Mouse (Mus musculus): ENCODE data around the gene Arhgap31. TPM values are rescaled to one million over a fixed set of nuclear protein-coding genes. Genes with fewer than 3 reads are reported as not detected.

Arhgap31 gene
- 43.1 and 47.7 TPM in 2 replicates for polyA plus RNA-seq (2016; fragmentation: Nextera tagmentation; extraction: Ambion mirVana)

- ATAC-seq (ENCODE audit: insufficient number of reproducible peaks, low FRiP score), result peak; percentile 91
- Histone ChIP-seq H3K27ac (ENCODE audit: poor library complexity, severe bottlenecking) (peak within 1 kb of the TSS; percentile 98), H3K9ac (peak within 1 kb of the TSS; percentile 97), H3K27me3 (replicated peaks) (no peaks in the 10 kb centered on the region), H3K4me1 (replicated peaks) (peaks cover 43% of the 10 kb centered on the region), H3K9me3 (replicated peaks) (no peaks in the 10 kb centered on the region), H3K4me3 (peak within 1 kb of the TSS; percentile 88), H3K36me3 (peaks cover 6% of the 10 kb centered on the region; the same call in 1 of the 2 replicates), H3K4me2 (peak within 1 kb of the TSS; percentile 73)
- under 1% methylated on average over 74 of the region's 74 CpGs for WGBS
Observed at GRCm38 (mm10) chr16:38712581-38713403, at the start of gene Arhgap31. Arhgap31 (minus strand) TSS chr16:38713274.

DNA sequence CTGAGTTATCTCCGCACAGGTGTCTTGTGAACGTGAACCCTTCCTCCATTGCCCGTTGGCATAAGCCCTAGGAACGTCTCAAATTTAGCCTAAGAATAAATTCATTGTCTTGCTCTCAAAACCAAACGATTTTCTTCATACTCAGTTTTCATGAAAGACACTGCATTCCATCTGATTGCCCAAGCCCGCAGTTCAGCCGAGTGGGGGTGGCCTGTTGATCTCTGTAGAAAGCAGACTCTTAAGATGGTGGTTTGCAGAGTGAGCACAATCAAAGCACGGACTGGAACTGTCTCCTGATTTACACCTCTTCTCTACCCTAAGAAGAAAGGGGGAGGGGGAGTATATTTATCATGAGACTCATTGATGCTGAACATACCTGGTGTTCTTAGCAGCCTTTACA lies 49.3 kb upstream of the Arhgap31 start:
- Histone ChIP-seq H3K36me3 (peaks cover 53% of the 10 kb centered on the region), H3K27ac (ENCODE audit: poor library complexity, severe bottlenecking) (no peak overlapping the region), H3K4me1 (replicated peaks) (peaks cover 23% of the 10 kb centered on the region), H3K9ac (no peak overlapping the region), H3K27me3 (replicated peaks) (no peaks in the 10 kb centered on the region), H3K4me3 (no peak overlapping the region), H3K4me2 (no peak overlapping the region), H3K9me3 (replicated peaks) (no peaks in the 10 kb centered on the region)
- no peak for ATAC-seq (ENCODE audit: insufficient number of reproducible peaks, low FRiP score)
- 84% methylated on average over 8 of the region's 8 CpGs for WGBS

DNA sequence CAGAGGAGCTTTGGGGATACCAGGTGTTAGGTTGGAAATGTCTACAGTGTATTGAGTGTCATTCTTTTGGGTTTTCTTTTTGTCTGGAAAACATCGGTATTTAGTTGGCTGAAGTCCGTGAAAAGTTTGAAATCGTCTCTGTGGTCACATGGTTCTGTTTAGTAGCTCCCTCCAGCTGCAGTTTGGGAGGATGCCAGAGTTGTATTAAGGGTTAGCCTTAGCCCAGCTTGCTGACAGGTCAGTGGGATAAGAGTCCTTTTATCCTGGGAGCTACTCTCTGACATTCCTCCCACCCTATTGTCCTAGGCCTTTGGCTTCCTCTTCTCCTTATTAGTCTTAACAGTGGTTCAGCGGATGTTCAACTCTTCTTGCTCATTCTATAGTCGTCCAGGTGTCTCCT lies 48.9 kb upstream of the Arhgap31 start:
- Histone ChIP-seq H3K27me3 (replicated peaks) (no peaks in the 10 kb centered on the region), H3K36me3 (peaks cover 48% of the 10 kb centered on the region), H3K4me2 (no peak overlapping the region), H3K27ac (ENCODE audit: poor library complexity, severe bottlenecking) (no peak overlapping the region), H3K4me3 (no peak overlapping the region), H3K9ac (no peak overlapping the region), H3K9me3 (replicated peaks) (no peaks in the 10 kb centered on the region), H3K4me1 (replicated peaks) (peaks cover 26% of the 10 kb centered on the region)
- WGBS, result 68% methylated on average over 5 of the region's 5 CpGs
- ATAC-seq (ENCODE audit: insufficient number of reproducible peaks, low FRiP score), result no peak

DNA sequence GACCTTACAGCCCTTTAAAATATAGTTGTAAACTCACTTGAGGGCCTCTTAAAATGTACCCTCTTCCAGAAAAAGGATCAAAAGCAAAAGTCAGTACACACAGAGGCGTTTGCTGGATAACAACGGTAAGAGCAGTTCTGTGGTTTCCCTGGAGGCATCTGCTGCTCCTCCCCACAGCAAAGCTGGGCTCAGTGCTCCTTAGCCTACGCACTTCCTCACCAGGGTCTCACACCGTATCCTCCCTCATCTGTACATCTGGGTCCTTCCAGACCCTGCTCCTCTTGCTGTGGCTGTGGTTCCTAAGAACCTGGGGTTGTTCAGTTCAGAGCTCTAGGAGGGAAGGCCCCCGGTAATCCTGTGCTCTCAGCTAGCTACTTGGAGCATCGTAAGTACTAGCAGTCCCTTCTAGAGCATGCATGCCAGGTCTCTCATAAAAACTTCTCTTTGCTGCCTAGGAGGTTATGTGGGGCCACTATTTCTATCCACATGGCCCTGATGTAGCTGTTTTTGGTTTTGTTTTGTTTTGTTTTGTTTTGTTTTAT lies 47.8 kb upstream of the Arhgap31 start:
- peaks cover 43% of the 10 kb centered on the region for H3K36me3 ChIP-seq
- WGBS, result 80% methylated on average over 6 of the region's 6 CpGs
- no peak overlapping the region for H3K4me3 ChIP-seq
- H3K4me2 ChIP-seq, result no peak overlapping the region
- no peak overlapping the region for H3K9ac ChIP-seq
- H3K9me3 ChIP-seq (replicated peaks), result no peaks in the 10 kb centered on the region
- no peak for ATAC-seq (ENCODE audit: insufficient number of reproducible peaks, low FRiP score)
- no peaks in the 10 kb centered on the region for H3K27me3 ChIP-seq (replicated peaks)
- no peak overlapping the region for H3K27ac ChIP-seq (ENCODE audit: poor library complexity, severe bottlenecking)
- peaks cover 33% of the 10 kb centered on the region for H3K4me1 ChIP-seq (replicated peaks)

GRCm38 (mm10) chr16:38760239-38760638 lies 47.2 kb upstream of the Arhgap31 start:
- Histone ChIP-seq H3K4me1 (replicated peaks) (peaks cover 38% of the 10 kb centered on the region), H3K27me3 (replicated peaks) (no peaks in the 10 kb centered on the region), H3K36me3 (peaks cover 41% of the 10 kb centered on the region), H3K9ac (no peak overlapping the region), H3K27ac (ENCODE audit: poor library complexity, severe bottlenecking) (no peak overlapping the region), H3K4me2 (no peak overlapping the region), H3K4me3 (no peak overlapping the region), H3K9me3 (replicated peaks) (no peaks in the 10 kb centered on the region)
- no peak for ATAC-seq (ENCODE audit: insufficient number of reproducible peaks, low FRiP score)
- WGBS, result 90% methylated on average over 5 of the region's 5 CpGs

DNA sequence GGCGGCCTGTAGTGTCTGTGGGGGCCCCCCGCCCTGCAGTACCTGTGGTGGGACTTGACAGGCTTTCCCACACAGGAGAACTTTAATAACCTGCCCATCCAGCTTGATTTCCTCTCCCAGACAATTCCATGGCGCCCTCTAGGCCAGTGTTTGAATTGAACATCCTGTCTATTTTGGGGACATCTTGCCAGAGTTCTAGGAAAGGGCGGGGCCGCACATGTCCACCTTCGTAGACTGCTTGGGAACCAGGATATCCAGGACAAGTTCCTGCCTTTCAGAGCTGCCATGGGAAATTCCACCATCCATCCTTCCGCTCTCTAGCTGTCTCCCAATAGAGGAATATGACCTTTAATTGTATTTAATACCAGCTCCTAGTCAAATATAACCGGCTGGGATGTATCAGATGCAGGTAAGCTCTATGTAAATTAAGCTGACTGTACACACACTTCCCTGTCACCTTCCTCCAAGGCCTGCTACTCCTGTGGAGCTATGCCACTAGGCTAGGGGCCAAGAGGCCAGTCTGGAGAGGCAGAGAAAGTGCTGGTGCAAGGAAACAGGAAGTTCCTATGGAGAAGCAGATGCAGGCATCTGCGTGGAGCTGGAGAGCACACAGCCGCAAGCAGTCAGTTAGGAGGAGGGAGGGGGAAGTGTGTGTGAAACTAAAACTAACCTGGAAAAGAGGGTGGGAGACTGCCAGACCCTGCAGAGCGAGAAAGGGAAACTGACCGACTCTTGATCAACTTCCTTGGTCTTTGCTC lies 45.2 kb upstream of the Arhgap31 start:
- no peak overlapping the region; the same call in 1 of the 2 replicates for H3K27ac ChIP-seq (ENCODE audit: poor library complexity, severe bottlenecking)
- no peak for ATAC-seq (ENCODE audit: insufficient number of reproducible peaks, low FRiP score)
- no peaks in the 10 kb centered on the region for H3K27me3 ChIP-seq (replicated peaks)
- no peak overlapping the region for H3K4me2 ChIP-seq
- WGBS, result 77% methylated on average over 12 of the region's 12 CpGs
- no peak overlapping the region for H3K9ac ChIP-seq
- H3K4me1 ChIP-seq (replicated peaks), result peaks cover 45% of the 10 kb centered on the region
- no peak overlapping the region for H3K4me3 ChIP-seq
- H3K36me3 ChIP-seq, result peaks cover 45% of the 10 kb centered on the region
- no peaks in the 10 kb centered on the region for H3K9me3 ChIP-seq (replicated peaks)

DNA sequence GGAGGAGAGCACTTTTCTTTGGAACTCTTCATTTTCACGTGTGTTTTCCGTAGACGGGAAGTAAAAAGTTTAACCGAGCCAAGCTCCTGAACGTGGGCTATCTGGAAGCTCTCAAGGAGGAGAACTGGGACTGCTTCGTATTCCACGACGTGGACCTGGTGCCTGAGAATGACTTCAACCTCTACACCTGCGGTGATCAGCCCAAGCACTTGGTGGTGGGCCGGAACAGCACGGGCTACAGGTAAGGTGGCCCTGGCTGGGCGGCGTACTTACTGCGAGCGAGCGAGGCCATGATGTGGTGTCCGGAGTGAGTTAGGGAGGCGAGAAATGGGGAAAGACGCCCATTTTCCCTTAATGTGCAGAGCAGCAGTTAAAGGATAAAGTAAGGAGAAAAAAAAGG lies 44.6 kb upstream of the Arhgap31 start:
- no peak overlapping the region for H3K4me2 ChIP-seq
- H3K36me3 ChIP-seq, result peaks cover 42% of the 10 kb centered on the region
- peaks cover 48% of the 10 kb centered on the region for H3K4me1 ChIP-seq (replicated peaks)
- no peak overlapping the region for H3K9ac ChIP-seq
- WGBS, result 93% methylated on average over 19 of the region's 19 CpGs
- H3K27me3 ChIP-seq (replicated peaks), result no peaks in the 10 kb centered on the region
- no peak overlapping the region for H3K4me3 ChIP-seq
- H3K9me3 ChIP-seq (replicated peaks), result no peaks in the 10 kb centered on the region
- no peak for ATAC-seq (ENCODE audit: insufficient number of reproducible peaks, low FRiP score)
- no peak overlapping the region; the same call in 1 of the 2 replicates for H3K27ac ChIP-seq (ENCODE audit: poor library complexity, severe bottlenecking)

DNA sequence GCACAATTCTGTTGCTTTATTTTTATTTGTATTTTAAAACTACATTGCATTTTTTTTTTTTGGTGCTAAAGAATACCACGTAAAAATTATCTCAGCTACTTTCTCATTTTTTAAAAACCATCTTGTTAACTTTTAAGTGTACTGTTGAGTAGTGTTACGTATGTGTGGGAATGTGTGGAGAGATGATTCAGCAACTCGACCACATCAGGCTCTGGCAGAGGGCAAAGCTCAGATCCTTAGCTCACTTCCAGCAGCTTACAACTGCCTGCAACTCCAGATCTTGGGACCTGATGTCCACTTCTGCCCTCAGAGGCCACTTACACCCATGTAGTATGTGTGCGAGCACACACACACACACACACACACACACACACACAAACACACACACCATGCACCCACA lies 43.5 kb upstream of the Arhgap31 start:
- H3K4me3 ChIP-seq, result no peak overlapping the region
- H3K36me3 ChIP-seq, result peaks cover 44% of the 10 kb centered on the region
- peak overlapping the region; percentile 82 for H3K27ac ChIP-seq (ENCODE audit: poor library complexity, severe bottlenecking)
- H3K9me3 ChIP-seq (replicated peaks), result no peaks in the 10 kb centered on the region
- no peak overlapping the region for H3K9ac ChIP-seq
- WGBS, result 54% methylated on average over 4 of the region's 4 CpGs
- no peak overlapping the region for H3K4me2 ChIP-seq
- ATAC-seq (ENCODE audit: insufficient number of reproducible peaks, low FRiP score), result no peak
- H3K4me1 ChIP-seq (replicated peaks), result peaks cover 58% of the 10 kb centered on the region
- no peaks in the 10 kb centered on the region for H3K27me3 ChIP-seq (replicated peaks)

- Histone ChIP-seq H3K4me2 (0 out of 2 replicates have a peak overlapping the region, but pooled peaks have one; percentile 20), H3K27me3 (replicated peaks) (no peaks in the 10 kb centered on the region), H3K4me3 (no peak overlapping the region), H3K27ac (ENCODE audit: poor library complexity, severe bottlenecking) (peak overlapping the region; percentile 82), H3K9me3 (replicated peaks) (no peaks in the 10 kb centered on the region), H3K36me3 (peaks cover 44% of the 10 kb centered on the region), H3K4me1 (replicated peaks) (peaks cover 58% of the 10 kb centered on the region), H3K9ac (no peak overlapping the region)
- ATAC-seq (ENCODE audit: insufficient number of reproducible peaks, low FRiP score), result no peak
- WGBS, result 29% methylated on average over 5 of the region's 5 CpGs
Observed at GRCm38 (mm10) chr16:38756177-38756503, 43.1 kb upstream of the Arhgap31 start.

- Histone ChIP-seq H3K4me1 (replicated peaks) (peaks cover 64% of the 10 kb centered on the region), H3K9me3 (replicated peaks) (no peaks in the 10 kb centered on the region), H3K27ac (ENCODE audit: poor library complexity, severe bottlenecking) (peak overlapping the region; percentile 82), H3K27me3 (replicated peaks) (no peaks in the 10 kb centered on the region), H3K9ac (no peak overlapping the region), H3K4me3 (no peak overlapping the region), H3K36me3 (peaks cover 40% of the 10 kb centered on the region), H3K4me2 (peak overlapping the region; percentile 21; the same call in 1 of the 2 replicates)
- WGBS, result 40% methylated on average over 7 of the region's 7 CpGs
- ATAC-seq (ENCODE audit: insufficient number of reproducible peaks, low FRiP score), result peak; percentile 70
Observed at GRCm38 (mm10) chr16:38755452-38756176, 42.5 kb upstream of the Arhgap31 start.
